Mouse (Mus musculus) T-helper 17 cell (primary cell): Measurements from ENCODE around the gene Commd3.

ENCODE experiments used
- in situ Hi-C, 2 experiments: fragments of 300-600 bp; cut with MboI, MseI; formaldehyde crosslinking; loops; 1 replicate in 1 of 2; 2 replicates in 1 of 2; pipeline ENCODE4 v1.15.1; 2025; ENCODE audit warnings: high pct_unique_total_duplicates in 2 of 2

Gene Commd3

DNA sequence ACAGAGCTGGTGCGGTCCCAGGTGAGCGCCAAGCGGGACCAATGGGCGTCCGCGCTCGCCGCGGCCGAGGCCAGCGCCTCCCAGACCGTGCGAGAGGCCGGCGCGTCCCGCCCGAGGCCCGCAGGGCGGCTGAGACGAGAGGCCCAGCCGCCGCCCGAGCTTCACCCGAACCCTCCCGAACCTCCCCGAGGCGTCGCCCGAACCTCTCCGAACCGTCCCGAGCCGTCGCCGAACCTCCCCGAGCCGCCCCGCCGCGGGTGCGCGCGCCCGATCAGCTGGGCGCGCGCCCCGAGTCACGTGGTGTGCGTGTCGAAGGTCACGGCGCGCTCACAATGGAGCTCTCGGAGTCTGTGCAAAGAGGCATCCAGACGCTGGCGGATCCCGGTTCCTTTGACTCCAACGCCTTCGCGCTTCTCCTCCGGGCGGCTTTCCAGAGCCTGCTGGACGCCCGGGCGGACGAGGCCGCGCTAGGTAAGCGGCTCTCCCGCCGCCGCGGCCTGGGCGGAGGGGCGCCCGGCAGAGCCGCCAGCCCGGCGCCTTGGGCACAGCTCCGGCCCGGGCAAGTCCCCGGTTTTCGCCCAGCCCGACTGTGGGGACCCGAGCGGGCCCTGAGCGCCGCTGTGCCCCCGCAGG lies at the start of gene Commd3:
Gene Commd3 (plus strand): TSS at position 252 of the 633 bp plus-strand sequence.
- in situ Hi-C loops = loop anchor here in 1 of 2 experiments (10.0 kb wide), 1 partner anchor 607 kb away; no protein-coding TSS in a partner anchor

DNA sequence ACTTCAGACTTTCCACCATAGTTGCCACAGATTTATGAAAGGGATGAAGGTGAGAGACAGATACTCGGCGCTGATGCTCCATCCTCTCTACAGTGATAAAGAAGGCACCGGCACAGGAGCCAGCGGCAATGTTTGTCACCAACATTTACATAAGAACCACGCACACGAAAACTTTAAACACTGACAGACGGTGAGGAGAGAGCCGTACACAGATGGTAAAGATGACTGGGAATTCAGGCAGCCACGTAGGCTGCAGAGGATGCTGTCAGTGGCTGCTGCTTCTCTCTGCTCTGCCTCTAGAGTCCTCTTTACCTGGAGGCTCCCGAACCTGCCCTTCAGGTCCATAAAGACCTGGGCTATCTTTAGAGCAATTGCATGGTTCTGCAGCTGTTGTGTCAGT lies 49.0 kb upstream of the Commd3 start:
- in situ Hi-C loops = no loop called here

DNA sequence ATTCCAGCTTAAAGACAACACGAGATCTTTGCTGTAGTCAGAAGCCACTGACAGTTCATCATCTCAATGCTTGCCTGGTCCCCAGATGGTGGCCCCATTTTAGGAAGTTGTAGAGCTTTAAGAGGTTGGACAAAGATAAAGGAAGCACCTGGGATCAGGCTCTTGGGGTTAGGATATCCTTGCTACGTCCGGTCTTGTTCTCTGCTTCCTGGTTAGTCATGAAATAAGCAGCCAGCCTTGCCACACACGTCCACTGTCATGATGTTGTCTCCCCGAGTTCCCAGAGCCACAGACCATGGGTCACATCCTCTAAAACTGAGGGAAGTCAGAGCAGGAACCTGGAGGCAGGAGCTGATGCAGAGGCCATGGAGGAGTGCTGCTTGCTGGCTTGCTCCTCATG lies 41.6 kb upstream of the Commd3 start:
- in situ Hi-C loops = no loop called here

DNA sequence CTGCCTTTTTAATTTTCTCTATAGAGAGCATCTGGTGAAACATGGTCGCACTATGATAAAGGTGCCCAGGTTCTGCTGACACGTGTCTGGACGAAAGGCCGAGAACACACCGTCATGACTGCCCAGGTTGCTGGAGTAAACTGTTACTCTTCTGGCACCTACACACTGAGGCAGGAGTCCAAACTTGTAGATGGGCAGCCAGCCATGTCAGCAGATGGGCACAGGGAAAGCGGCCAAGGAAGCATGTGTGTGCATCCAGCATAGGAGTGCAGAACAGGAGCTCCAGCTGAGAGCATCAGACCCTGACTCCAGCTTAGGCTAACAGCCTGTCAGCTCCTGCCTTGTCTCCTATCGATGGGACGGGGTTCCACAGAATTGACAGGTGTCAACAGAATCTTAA lies 37.1 kb upstream of the Commd3 start:
- in situ Hi-C loops = no loop called here

DNA sequence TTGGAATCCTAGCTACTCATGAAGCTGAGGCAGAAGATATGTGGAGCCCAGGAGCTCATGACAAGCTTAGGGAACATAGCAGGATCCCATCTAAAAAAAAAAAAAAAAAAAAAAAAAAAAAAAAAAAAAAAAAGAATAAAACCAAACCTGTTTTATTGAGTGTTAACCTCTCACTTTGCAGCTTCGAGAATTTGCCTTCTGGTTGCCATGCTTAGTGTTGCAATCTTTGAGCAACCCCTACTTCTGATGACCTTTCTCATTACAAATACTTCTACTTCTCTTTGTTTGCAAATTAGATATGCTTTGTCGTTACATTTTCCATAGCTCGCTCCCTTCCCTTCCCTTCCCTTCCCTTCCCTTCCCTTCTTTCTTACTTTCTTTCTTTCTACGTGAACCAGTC lies 23.6 kb upstream of the Commd3 start:
- in situ Hi-C loops = no loop called here

DNA sequence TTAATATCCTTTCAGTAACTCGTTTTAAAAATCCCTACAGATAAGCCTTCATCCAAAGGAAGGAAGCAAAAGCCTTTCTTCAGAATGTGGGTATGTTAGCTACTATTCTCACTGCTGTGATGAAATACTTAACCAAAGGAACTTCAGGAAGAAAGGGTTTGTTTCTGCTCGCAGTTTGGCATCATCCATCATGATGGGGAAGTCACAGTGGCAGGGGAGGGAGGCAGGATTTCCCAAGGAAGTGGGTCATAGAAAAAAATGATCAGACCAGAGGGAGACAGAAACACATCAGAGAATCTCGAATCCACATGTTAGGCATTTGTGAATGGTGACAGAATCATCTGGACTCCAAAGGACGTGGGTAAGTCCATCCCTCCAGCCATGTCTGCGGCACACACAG lies 17.4 kb upstream of the Commd3 start:
- in situ Hi-C loops = loop anchor here in 1 of 2 experiments (5.0 kb wide), 1 partner anchor 43 kb away; no protein-coding TSS in a partner anchor

DNA sequence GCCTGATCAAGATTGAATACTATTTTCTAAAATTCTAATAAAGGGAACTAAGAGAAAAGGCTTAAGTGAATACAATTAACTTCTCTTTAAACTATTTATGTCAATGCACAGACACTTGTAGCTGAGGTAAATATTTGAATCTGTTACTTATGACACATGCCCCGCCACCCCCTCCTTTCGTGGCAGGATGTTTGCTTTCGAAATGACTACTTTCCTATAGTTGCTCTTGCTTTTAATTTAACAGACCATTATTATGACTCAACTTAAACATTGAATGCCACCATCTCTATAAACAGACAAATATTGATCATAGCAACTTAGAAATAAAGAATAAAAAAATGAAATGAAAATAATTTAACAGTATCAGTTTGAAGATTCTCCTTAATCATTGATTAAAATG lies 8.2 kb upstream of the Commd3 start:
- in situ Hi-C loops = no loop called here

DNA sequence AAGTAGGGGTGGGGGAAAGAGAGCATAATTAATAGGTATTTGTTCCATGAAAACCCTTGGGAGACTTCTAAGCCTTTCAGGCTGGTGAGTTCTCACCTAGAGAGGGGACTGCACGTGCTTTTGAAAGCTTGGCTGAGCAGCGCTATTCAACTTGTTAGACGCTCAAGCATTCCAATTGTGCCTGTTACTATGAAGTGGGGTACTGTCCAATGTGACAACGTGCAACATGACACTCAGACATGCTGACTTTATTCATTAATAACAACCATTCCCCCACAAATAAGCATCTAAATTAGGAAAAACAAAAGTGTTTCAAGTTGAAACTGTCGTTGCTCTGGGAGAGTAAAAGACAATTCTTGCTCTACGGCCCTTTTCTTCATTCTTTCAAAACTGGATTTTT lies 1.1 kb upstream of the Commd3 start:
- in situ Hi-C loops = loop anchor here in 1 of 2 experiments (10.0 kb wide), 1 partner anchor 606 kb away; no protein-coding TSS in a partner anchor

DNA sequence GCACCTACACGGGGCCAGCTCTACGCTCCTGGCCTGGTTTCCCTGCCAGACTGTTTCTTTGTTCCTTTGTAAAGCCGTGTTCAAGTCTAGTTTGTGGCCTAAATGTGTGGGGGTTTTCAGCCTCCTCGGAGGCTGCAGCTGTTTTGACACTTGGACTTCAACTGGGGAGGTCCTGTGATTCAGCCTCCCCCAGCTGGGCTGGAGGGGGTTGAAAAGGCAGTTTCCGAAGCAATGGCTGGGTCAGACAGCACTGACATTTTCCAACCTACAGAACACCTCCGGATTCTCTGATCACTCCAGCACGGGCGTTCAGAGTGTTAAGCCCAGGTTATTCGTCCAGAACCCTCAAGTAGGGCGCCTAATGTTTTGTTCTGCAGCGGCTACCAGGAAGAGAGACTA lies 581 bp downstream of the Commd3 start:
- in situ Hi-C loops = loop anchor here in 1 of 2 experiments (10.0 kb wide), 1 partner anchor 608 kb away; no protein-coding TSS in a partner anchor

DNA sequence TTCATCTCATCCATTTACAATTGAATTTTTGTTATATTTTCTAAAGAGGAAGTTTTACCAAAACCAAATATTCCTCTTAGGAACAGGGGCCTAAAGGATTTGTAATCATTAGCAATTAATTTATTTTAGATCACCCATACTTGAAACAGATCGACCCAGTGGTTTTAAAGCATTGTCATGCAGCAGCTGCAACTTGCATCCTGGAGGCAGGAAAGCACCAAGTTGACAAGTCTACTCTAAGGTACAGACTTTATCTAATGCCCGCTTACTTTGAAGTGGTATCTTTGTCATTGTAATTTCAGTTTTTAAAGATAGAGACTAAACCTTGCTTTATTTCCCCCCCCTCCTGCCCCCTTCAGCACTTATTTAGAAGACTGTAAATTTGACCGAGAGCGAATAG lies 1.6 kb downstream of the Commd3 start:
- in situ Hi-C loops = loop anchor here in 1 of 2 experiments (10.0 kb wide), 1 partner anchor 609 kb away; no protein-coding TSS in a partner anchor

DNA sequence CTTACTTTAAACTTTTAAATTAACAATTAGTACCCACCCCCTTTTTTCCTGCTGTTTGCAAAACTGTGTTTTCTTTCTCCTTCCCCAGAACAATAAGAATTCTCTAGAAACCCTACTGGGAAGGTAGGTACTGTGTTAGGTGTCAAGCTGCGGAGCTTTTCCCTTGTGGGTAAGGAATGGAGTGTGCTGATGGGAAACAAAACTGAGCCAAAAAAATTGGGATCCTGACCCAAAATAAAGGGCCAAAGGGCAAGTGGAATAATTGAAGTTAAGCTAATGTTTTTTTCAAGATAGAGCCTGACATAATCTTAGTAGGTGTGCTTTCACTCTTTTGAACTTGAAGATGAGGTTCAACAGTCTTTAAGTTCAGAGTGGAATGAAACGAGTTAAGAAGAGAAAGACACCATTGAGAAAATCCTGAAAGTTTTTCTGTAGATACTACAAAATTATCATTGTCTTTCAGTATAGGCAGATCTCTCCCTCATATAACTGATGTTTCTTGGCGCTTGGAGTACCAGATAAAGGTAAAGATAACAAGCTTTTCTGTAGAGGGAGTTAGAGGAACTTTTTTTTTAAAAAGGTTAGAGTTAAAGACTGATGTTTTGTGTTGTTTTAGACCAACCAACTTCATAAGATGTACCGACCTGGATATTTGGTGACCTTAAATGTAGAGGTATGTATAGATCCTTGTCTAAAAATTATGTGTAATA lies 2.2 kb downstream of the Commd3 start:
- in situ Hi-C loops = loop anchor here in 1 of 2 experiments (10.0 kb wide), 1 partner anchor 610 kb away; no protein-coding TSS in a partner anchor

DNA sequence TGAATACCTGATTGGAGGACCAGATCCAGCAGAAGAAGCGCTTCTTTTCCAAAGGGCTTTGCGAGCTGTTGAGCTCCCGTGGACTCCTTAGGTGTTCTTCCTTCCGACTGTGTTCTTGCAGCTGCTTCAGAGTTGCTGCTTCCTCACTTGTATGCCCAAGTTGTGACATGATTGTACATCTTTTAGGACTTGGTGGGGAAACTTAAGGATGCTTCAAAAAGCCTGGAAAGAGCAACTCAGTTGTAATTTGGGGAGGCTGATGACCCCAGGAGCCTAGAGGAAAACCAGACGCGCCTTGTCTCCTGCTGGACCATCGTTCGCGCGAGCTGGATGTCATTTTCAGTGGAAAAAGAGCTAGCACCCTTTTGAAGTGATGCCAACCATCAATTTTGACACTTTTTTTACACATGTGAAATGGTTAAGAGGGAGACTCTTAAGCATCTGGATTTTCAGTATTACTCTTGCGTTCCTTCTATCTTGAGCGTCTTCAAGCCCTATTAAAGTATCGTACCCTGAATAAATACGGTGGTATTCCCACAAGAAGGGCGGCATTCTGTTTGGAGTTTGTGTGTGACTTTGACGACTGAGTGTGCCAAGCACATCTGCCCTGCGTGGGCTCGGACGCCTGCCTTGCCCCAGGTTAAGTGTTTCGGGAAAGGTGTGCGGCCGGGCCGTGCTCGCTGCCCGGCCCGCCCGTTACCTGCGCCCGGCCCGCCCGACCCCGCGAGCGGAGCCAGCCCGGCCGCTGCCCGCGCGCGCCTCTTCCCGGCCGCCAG lies 3.7 kb downstream of the Commd3 start:
- in situ Hi-C loops = loop anchor here (10.0 to 25.0 kb wide), 2 partner anchors 611 to 964 kb away; no protein-coding TSS in a partner anchor

DNA sequence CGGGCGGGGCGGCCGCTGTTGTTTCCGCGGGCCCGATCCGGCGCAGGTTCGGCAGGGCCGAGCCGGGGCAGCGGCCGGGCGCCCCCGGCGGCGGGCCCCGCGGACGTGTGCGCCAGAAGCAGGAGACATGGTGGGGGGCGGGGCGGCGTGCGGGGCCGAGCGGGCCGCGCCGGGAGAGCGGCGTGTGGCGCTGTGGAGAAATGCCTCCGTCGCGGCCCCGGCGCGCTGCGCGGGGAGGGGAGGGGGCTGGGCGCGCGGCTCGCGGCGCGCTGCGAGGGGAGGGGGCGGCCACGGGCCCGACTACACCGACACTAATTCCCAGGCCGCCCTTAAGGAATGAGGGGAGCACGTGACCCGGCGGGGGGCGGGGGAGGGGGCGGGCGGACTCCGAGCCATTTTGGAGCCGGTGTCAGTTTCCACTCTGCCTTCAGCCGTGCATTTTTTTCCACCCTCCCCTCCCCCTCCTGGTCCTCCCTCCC lies 4.3 kb downstream of the Commd3 start:
- in situ Hi-C loops = loop anchor here (10.0 to 25.0 kb wide), 2 partner anchors 612 to 964 kb away; no protein-coding TSS in a partner anchor

DNA sequence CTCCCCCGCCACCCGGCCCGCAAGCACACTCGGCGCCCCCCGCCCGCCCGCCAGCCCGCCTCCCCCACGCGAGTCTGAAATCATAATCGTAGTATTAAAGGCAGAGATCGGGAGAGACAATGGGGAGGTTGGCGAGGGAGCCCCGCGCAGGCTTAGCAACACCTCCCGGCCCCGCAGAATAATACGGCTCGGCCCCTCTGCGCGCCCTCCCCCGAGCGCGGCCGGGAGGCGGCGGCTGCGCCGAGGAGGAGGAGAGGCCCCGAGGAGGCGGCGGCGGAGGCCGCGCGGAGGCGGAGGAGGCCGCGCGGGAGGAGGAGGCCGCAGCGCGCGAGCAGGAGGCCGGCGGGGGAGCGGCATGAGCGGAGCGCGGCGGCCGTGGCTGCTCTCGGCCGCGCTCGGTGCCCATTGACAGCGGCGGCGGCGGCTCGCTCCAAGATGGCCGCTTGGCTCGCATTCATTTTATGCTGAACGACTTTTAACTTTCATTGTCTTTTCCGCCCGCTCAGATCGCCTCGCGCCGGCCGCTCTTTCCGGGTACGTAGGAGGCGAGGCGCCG lies 4.8 kb downstream of the Commd3 start, which contains the start of gene Bmi1:
Gene Bmi1 (plus strand): TSS at position 83 of the 556 bp plus-strand sequence.
- in situ Hi-C loops = loop anchor here (10.0 to 25.0 kb wide), 2 partner anchors 612 to 965 kb away; no protein-coding TSS in a partner anchor

DNA sequence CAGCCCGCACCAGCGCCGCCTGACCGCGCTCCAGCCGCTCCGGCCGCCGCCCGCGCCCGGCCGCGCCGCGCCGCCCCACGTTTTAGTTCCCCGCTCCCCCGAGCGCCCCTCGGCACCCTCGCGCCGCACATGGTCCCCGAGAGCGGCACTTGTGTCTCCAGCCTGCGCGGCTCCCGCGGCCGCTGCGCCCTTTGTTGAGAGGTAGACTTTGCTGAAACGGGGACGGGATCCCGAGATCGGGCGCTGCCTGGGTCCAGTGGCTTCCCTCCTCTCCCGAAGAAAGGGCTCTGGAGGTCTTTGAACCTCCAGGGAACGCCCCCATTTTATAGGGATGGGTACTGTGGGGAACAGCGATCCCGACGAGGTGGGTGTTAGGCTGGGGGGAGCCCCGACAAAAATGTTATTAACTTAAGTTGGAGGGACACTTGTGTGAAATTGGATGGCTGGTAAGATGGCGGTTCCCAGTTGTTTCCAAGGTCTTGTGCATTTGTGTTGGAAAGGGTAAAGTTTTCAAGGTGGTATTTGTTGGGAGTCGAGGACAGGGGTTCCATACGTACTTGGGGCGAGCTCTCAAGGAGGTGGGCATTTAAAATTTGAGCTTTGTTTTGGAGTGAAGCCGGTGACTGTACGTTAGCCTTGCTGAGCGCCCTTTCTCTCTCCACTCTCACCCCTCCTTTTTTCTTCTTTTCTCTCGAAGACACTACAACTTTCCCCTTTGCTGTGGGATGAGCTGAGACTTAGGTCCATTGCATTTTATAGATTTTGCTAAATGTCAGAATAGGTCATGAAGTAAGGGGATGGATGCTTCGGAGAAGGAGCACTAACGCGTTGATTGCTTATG lies 5.7 kb downstream of the Commd3 start:
- in situ Hi-C loops = loop anchor here (10.0 to 25.0 kb wide), 2 partner anchors 613 to 966 kb away; no protein-coding TSS in a partner anchor

DNA sequence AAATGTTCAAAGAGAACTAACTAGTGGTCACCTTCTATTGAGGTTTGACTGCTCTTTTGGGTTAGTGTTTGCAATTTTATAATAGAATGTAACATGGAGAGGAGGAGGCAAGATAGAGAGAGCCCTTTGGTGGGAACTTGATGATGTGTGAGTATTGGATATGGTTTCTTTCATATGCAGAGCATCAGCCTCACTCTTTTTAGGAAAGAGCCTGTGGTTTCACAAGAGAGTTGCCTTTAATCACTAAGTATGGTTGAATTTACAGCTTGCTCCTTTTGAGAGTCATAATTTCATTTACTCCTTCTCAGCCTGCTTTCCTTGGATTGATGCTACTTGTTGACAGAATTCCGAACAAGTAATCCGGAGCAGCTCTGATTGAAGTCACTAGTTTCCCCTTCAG lies 7.5 kb downstream of the Commd3 start:
- in situ Hi-C loops = loop anchor here (10.0 to 25.0 kb wide), 2 partner anchors 615 to 967 kb away; no protein-coding TSS in a partner anchor

DNA sequence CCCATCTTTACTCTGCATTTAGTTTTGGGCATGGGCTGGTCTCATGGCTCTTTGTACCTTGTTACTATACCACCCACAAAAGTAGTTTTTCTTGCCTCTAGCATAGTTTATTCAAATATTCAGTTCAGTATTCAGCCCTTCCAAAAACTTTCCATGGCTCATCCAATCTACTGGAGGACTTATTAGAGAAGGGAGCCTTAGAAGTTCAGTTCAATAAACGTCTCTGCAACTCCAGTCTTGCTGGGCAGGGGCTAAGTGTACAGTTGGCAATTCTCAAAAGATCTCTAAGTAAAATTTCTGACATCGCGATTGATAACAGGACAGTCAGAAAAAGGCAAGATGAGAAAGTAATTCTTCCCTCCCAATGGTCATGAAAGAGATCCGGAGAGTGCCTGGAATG lies 8.3 kb downstream of the Commd3 start:
- in situ Hi-C loops = loop anchor here in 1 of 2 experiments (25.0 kb wide), 1 partner anchor 968 kb away; no protein-coding TSS in a partner anchor

DNA sequence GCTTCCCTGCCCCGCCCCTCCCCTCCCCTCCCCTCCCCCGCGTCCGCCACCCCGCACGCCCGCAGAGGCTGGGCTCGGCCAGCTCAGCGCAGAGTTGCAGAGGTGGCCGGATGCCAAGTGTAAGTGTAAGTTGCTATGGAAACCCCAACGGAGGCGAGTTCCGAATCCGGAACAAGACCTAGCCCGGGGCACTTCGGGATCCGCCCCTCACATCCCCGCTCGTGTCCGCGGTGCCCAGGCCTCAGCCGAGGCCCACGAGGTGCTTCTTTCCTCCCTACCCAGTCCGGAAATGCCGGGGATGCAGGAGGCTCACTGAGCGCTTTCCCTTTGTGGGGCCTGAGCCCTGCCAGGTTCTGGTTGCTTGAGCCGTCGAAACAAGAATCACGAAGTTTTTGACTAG lies 8.8 kb downstream of the Commd3 start:
- in situ Hi-C loops = loop anchor here in 1 of 2 experiments (25.0 kb wide), 1 partner anchor 969 kb away; no protein-coding TSS in a partner anchor

DNA sequence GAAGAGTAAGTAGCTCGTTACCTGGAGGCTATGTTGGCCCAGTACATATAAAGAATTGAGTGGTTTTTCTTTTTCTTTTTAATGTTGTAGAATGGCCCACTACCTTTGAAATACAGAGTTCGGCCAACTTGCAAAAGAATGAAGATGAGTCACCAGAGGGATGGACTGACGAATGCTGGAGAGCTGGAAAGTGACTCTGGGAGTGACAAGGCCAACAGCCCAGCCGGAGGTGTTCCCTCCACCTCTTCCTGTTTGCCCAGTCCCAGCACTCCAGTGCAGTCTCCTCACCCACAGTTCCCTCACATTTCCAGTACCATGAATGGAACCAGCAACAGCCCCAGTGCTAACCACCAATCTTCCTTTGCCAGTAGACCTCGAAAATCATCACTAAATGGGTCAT lies 11.9 kb downstream of the Commd3 start:
- in situ Hi-C loops = loop anchor here in 1 of 2 experiments (25.0 kb wide), 1 partner anchor 972 kb away; no protein-coding TSS in a partner anchor

DNA sequence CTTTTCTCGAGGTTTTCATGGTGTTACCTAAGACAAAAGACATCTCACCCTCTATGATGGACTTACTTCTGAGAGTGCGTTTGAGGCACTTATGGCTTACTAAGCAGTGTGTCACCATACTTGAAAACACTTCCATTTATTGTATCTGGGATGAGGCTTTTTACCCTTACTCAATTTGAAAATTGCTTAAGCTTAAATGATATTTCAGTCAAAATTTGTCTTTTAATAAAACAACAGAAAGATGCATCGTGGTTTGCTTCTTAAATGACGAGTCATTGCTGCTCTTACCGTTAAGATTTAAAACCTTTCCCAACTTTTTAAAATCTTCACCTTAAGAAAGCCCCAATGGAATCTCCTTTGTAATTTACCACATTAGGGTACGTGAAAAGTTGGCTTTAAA lies 14.2 kb downstream of the Commd3 start:
- in situ Hi-C loops = loop anchor here in 1 of 2 experiments (5.0 to 25.0 kb wide), 2 partner anchors 634 to 974 kb away; no protein-coding TSS in a partner anchor
